Mouse (Mus musculus) ES-Bruce4 (cell line): ENCODE data around the gene Ccnc. TPM values are rescaled to one million over a fixed set of nuclear protein-coding genes. Genes with fewer than 3 reads are reported as not detected.
A peak's percentile ranks its signal among the peaks of the same experiment; 100 is the strongest.

Experiments used
- H3K27ac ChIP-seq: 2 replicates; pipeline ENCODE4 v1.5.1; 2012; ENCODE audit warnings: low read length, inconsistent platforms; ENCODE audit not compliant: insufficient read depth
- H3K27me3 ChIP-seq: 2 replicates; pipeline ENCODE4 v1.6.1; 2012; ENCODE audit warnings: mild to moderate bottlenecking, low read length, inconsistent platforms; ENCODE audit not compliant: control insufficient read depth, poor library complexity, insufficient read depth, severe bottlenecking
- H3K36me3 ChIP-seq: 2 replicates; pipeline ENCODE4 v1.6.1; 2012; ENCODE audit warnings: inconsistent platforms, mild to moderate bottlenecking, low read length, moderate library complexity; ENCODE audit not compliant: control insufficient read depth, poor library complexity, insufficient read depth, severe bottlenecking
- H3K4me1 ChIP-seq: one replicate; pipeline ENCODE4 v1.8.1; 2011; ENCODE audit warnings: low read length; ENCODE audit not compliant: control insufficient read depth, insufficient read depth
- H3K4me3 ChIP-seq: 2 replicates; pipeline ENCODE4 v1.5.1; 2011; ENCODE audit warnings: low read depth, mild to moderate bottlenecking, low read length
- H3K9ac ChIP-seq: 2 replicates; pipeline ENCODE4 v1.6.1; 2012; ENCODE audit warnings: low read depth, mild to moderate bottlenecking, inconsistent platforms; ENCODE audit not compliant: poor library complexity, severe bottlenecking
- H3K9me3 ChIP-seq: replicated peaks from 2 replicates; pipeline ENCODE4 v1.6.1; 2012; ENCODE audit warnings: mild to moderate bottlenecking, low read length, inconsistent platforms; ENCODE audit not compliant: control insufficient read depth, poor library complexity, insufficient read depth, severe bottlenecking
- CTCF ChIP-seq: IDR thresholded peaks from one replicate; pipeline ENCODE4 v1.8.1; 2011; ENCODE audit warnings: low read depth, low read length
- EP300 ChIP-seq: IDR thresholded peaks from 2 replicates; pipeline ENCODE4 v1.6.1; 2011; ENCODE audit warnings: low read depth, low read length; ENCODE audit not compliant: insufficient read depth
- POLR2A ChIP-seq: IDR thresholded peaks from one replicate; pipeline ENCODE4 v1.8.1; 2011; ENCODE audit warnings: low read length; ENCODE audit not compliant: insufficient read depth
- polyA plus RNA-seq: library from polyadenylated mRNA; stranded (reverse); fragments of >200 nt; gene quantifications from 2 replicates; pipeline ENCODE4 v1.2.4, GENCODE M21; 2011; ENCODE audit warnings: low read depth; ENCODE audit not compliant: missing spikeins, insufficient read depth, insufficient read length

Ccnc gene
- polyA plus RNA-seq: 79.5 and 95.5 TPM in 2 replicates

DNA sequence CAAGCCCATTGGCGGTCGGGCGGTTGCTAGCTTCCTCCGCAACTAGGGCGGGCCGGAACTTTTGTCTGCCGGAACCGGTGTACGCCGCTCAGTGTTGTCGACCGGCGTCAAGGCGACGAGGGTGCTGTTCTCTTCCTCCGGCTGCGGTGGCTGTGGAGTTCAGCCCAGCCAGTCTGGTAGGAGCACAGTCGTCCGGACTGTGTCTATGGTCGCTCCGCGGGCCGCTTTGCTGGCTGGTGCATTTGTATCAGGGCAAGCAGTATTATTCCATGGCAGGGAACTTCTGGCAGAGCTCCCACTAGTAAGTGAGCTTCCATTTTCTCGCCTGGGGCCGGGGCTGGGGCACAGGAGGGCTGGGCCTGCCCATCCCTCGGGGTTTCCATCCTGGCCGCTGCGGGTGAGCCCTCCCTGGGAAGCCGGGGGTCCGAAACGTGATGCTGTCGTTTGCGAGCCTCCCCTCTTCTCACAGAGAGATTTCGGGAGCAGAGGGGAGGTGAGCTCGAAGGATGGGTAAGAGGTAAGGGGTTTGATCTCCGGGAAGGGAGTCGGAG, at the start of gene Ccnc:
Gene Ccnc (plus strand): TSS at position 87 of the 551 bp plus-strand sequence.
- no peaks in the 10 kb centered on the region for H3K36me3 ChIP-seq
- H3K9ac ChIP-seq: peak within 1 kb of the TSS; percentile 75
- H3K9me3 ChIP-seq: no peaks in the 10 kb centered on the region
- no peak for TF ChIP-seq CTCF
- TF ChIP-seq POLR2A: peak; percentile 90
- TF ChIP-seq EP300: 0 out of 2 replicates have a peak, but pooled peaks have one; percentile 65
- H3K27ac ChIP-seq: peak within 1 kb of the TSS; percentile 91
- H3K4me1 ChIP-seq: peaks cover 6% of the 10 kb centered on the region
- H3K4me3 ChIP-seq: peak within 1 kb of the TSS; percentile 79
- no peaks in the 10 kb centered on the region for H3K27me3 ChIP-seq

- no peak overlapping the region for H3K27ac ChIP-seq
- peak overlapping the region; percentile 75 for H3K4me3 ChIP-seq
- no peaks in the 10 kb centered on the region for H3K9me3 ChIP-seq
- H3K4me1 ChIP-seq: no peaks in the 10 kb centered on the region
- no peak for TF ChIP-seq CTCF
- H3K27me3 ChIP-seq: peaks cover 1% of the 10 kb centered on the region
- peak overlapping the region; percentile 75 for H3K9ac ChIP-seq
- H3K36me3 ChIP-seq: no peaks in the 10 kb centered on the region
These were observed 49.2 kb upstream of the Ccnc start for GRCm38 (mm10) chr4:21678101-21678974.

- TF ChIP-seq EP300: no peak
- TF ChIP-seq CTCF: peak; percentile 26
- Histone ChIP-seq H3K27ac (no peak overlapping the region), H3K36me3 (no peaks in the 10 kb centered on the region)
These were observed 48.4 kb upstream of the Ccnc start for GRCm38 (mm10) chr4:21678975-21679623.

GRCm38 (mm10) chr4:21679624-21680480, 47.6 kb upstream of the Ccnc start:
- Histone ChIP-seq H3K36me3 (no peaks in the 10 kb centered on the region), H3K27ac (no peak overlapping the region), H3K4me3 (peak overlapping the region; percentile 51), H3K9ac (peak overlapping the region; percentile 75), H3K4me1 (no peaks in the 10 kb centered on the region), H3K9me3 (no peaks in the 10 kb centered on the region), H3K27me3 (peaks cover 5% of the 10 kb centered on the region)
- TF ChIP-seq POLR2A (no peak), CTCF (no peak), EP300 (no peak)

More at GRCm38 (mm10) chr4:21678975-21679623, 48.4 kb upstream of the Ccnc start:
- Histone ChIP-seq H3K9ac (peak overlapping the region; percentile 75), H3K27me3 (peaks cover 1% of the 10 kb centered on the region), H3K9me3 (no peaks in the 10 kb centered on the region), H3K4me3 (peak overlapping the region; percentile 75), H3K4me1 (no peaks in the 10 kb centered on the region)

- Histone ChIP-seq H3K27me3 (peaks cover 14% of the 10 kb centered on the region), H3K4me3 (no peak overlapping the region), H3K9me3 (no peaks in the 10 kb centered on the region), H3K36me3 (no peaks in the 10 kb centered on the region), H3K9ac (no peak overlapping the region), H3K27ac (no peak overlapping the region), H3K4me1 (no peaks in the 10 kb centered on the region)
- no peak for TF ChIP-seq EP300
- TF ChIP-seq POLR2A: no peak
- no peak for TF ChIP-seq CTCF
These were observed 46.5 kb upstream of the Ccnc start for GRCm38 (mm10) chr4:21680971-21681370.
